Mouse (Mus musculus) embryo, embryonic 11.5 days (tissue): ENCODE data around the gene Olfr3.

Experiments used
- DNase-seq: peaks from one replicate; pipeline ENCODE4 v3.0.0-alpha.2; 2012; ENCODE audit warnings: low read depth, low spot score

The Olfr3 gene

DNA sequence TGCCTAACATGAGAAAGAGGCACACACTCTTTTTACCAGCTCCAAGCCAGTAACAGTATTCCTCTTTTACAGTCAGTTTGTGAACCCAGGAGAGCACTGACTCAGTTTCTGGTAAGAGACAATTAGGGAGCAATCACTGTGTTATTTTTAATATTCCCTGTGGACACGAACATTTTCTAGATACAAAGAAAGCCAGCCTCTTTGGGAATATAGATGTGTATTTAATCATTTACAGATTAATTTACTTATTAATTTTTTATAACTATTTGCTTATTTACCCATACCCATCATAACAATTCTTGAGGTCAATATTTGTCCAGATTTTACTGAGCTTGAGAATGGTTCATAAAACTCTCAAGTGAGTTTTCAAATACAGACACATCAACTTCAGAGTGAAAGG, at the start of gene Olfr3:
Gene Olfr3, minus strand, starts transcription at position 101 of the 400 bp plus-strand sequence.
- no peak for DNase-seq

DNA sequence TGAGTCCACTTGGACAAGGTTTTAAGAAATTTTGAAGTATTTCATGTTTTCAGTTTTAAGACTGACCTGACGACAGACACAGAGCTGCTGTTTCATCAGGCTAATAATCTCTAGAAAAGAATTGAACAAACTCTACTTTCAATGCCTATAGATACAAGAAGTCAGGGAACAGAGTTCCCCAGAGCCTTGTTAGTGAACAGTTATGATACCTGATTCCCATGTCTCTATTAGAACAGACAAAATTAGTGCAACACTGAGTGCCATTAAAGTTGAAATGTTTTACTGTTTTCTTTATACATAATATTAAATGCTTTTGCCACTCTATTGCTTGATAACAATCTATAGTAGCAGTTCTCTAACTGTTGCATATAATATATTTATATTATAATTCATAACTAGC, 45.7 kb upstream of the Olfr3 start, which contains the start of gene Olfr351:
Gene Olfr351, minus strand, starts transcription at position 101 of the 400 bp plus-strand sequence.
- no peak for DNase-seq

DNA sequence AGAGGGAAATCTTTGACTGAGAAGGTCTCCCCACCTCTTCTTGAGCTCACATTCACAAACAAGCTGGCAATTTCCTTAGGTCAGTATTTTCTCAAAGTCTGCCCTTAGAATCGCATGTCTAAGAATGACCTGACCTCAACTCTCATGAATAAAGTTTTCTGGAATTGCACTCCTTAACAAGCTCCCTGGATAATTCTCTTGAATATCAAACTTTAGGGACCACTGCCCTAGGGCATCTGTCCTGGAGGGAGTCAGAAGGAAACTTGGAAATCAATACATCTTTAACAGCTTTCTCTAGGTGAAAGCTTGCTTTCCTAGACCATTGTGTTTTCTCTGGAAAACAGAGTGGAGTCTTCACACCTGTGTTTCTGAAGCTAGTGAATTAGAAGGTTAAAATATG, 29.2 kb upstream of the Olfr3 start, which contains the start of gene Olfr350:
Gene Olfr350, plus strand, starts transcription at position 301 of the 400 bp plus-strand sequence.
- no peak for DNase-seq

DNA sequence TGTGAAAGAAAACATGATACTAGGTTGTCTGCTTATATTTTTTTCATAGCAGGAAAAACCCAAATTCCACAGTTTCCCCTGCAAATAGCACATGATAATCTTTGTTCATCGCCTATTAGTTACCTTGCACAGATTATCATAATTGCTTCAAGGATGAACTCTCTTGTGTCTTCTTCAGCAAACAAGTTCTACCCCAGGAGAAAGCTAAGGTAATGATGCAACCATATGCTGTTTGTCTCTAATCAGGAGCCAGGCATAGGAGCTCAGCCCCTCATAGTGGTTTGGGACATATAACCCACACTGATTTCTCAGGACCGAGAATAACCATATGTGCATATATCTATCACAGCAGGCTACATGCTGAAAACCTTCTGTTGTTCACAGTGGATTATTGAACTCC, 26.6 kb downstream of the Olfr3 start, which contains the start of gene Olfr50:
Gene Olfr50, plus strand, starts transcription at position 301 of the 400 bp plus-strand sequence.
- DNase-seq, result no peak

DNA sequence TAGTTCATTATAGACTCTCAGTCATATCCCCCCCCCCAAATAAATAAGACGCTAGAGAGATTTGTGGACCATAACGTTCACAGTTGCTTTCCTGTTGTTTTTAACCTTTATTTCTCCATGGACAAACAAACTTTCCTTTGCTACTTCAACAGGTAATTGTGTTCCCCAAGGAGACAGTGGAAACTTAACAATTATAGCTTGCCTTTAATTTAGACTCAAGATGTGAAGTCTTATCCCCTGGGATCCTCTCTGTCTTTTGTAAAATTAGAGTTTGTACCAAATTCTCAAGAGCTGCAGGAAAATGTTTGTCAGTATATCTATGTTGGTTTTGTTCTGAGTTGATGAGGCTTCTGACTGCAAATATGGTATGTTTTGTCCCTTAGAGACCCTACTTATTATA, 32.9 kb downstream of the Olfr3 start, which contains the start of gene Olfr348:
Gene Olfr348, plus strand, starts transcription at position 301 of the 400 bp plus-strand sequence.
- no peak for DNase-seq
